Mouse (Mus musculus) midbrain, embryonic 13.5 days (tissue): ENCODE measurements around the gene Psenen. TPM values are rescaled to one million over a fixed set of nuclear protein-coding genes. Genes with fewer than 3 reads are reported as not detected.
A peak's percentile ranks its signal among the peaks of the same experiment; 100 is the strongest.

Experiments
- ATAC-seq: fragments of 200-750 bp; cut with Nextera tagmentation; 2 replicates; pipeline ENCODE4 v1.8.0; 2017; ENCODE audit warnings: mild to moderate bottlenecking, moderate TSS enrichment, moderate library complexity
- H3K27ac ChIP-seq: fragments of 300-500 bp; sonication (generic); 2 replicates; pipeline ENCODE4 v1.5.1; 2015; ENCODE audit warnings: inconsistent platforms, mild to moderate bottlenecking, moderate library complexity
- H3K27me3 ChIP-seq: fragments of 300-500 bp; sonication (generic); 2 replicates; pipeline ENCODE4 v1.6.1; 2015; ENCODE audit warnings: mild to moderate bottlenecking, inconsistent platforms
- H3K36me3 ChIP-seq: fragments of 300-500 bp; sonication (generic); 2 replicates; pipeline ENCODE4 v1.6.1; 2015; ENCODE audit warnings: mild to moderate bottlenecking, inconsistent platforms
- H3K4me1 ChIP-seq: fragments of 300-500 bp; sonication (generic); replicated peaks from 2 replicates; pipeline ENCODE4 v1.6.1; 2015; ENCODE audit warnings: inconsistent platforms
- H3K4me2 ChIP-seq: fragments of 300-500 bp; sonication (generic); replicated peaks from 2 replicates; pipeline ENCODE4 v1.6.1; 2015; ENCODE audit warnings: moderate library complexity, mild to moderate bottlenecking, inconsistent platforms
- H3K4me3 ChIP-seq: fragments of 300-500 bp; sonication (generic); replicated peaks from 2 replicates; pipeline ENCODE4 v1.5.1; 2015; ENCODE audit warnings: mild to moderate bottlenecking, inconsistent platforms
- H3K9ac ChIP-seq: fragments of 300-500 bp; sonication (generic); replicated peaks from 2 replicates; pipeline ENCODE4 v1.6.1; 2015; ENCODE audit warnings: mild to moderate bottlenecking, inconsistent platforms
- H3K9me3 ChIP-seq: fragments of 300-500 bp; sonication (generic); 2 replicates; pipeline ENCODE4 v1.6.1; 2016; ENCODE audit warnings: mild to moderate bottlenecking, inconsistent platforms
- WGBS: fragments of 180-500 bp; shearing (Covaris S2); methylation state at CpG from one replicate; pipeline ENCODE4 v1.1.7; 2015; 5-methylcytosine and 5-hydroxymethylcytosine counted together
- polyA plus RNA-seq: library from polyadenylated mRNA; unstranded; fragments of >200 nt; fragmentation: Nextera tagmentation; extraction: Ambion mirVana; gene quantifications from 2 replicates; pipeline ENCODE4 v1.2.1, GENCODE M21; 2015

Gene Psenen
- polyA plus RNA-seq, 1 experiment from 2014 or later: 133 TPM

- no peak overlapping the region for H3K27ac ChIP-seq
- WGBS: 97% methylated on average over 1 of the region's 1 CpGs
- ATAC-seq: no peak
Observed at GRCm38 (mm10) chr7:30550603-30551002, 12.8 kb downstream of the Psenen start.

GRCm38 (mm10) chr7:30549880-30550279 is 13.5 kb downstream of the Psenen start:
- H3K4me3 ChIP-seq: no peak overlapping the region
- H3K27me3 ChIP-seq: peaks cover 8% of the 10 kb centered on the region; the same call in 1 of the 2 replicates
- H3K4me1 ChIP-seq: peaks cover 21% of the 10 kb centered on the region
- 95% methylated on average over 2 of the region's 2 CpGs for WGBS
- H3K36me3 ChIP-seq: peaks cover 32% of the 10 kb centered on the region
- no peak overlapping the region for H3K9ac ChIP-seq
- ATAC-seq: no peak
- H3K27ac ChIP-seq: no peak overlapping the region
- H3K4me2 ChIP-seq: no peak overlapping the region
- no peaks in the 10 kb centered on the region for H3K9me3 ChIP-seq

More at GRCm38 (mm10) chr7:30550603-30551002, 12.8 kb downstream of the Psenen start:
- Histone ChIP-seq H3K4me2 (no peak overlapping the region), H3K4me3 (no peak overlapping the region), H3K9ac (no peak overlapping the region), H3K27me3 (peaks cover 8% of the 10 kb centered on the region; the same call in 1 of the 2 replicates), H3K9me3 (no peaks in the 10 kb centered on the region), H3K4me1 (peaks cover 21% of the 10 kb centered on the region), H3K36me3 (peaks cover 40% of the 10 kb centered on the region)

- H3K4me2 ChIP-seq: no peak overlapping the region
- H3K36me3 ChIP-seq: peaks cover 52% of the 10 kb centered on the region
- no peak overlapping the region for H3K4me3 ChIP-seq
- no peak for ATAC-seq
- no peak overlapping the region for H3K27ac ChIP-seq
- 88% methylated on average over 2 of the region's 2 CpGs for WGBS
- H3K9me3 ChIP-seq: no peaks in the 10 kb centered on the region
- 0 out of 2 replicates have a peak overlapping the region, but pooled peaks have one; percentile 10 for H3K9ac ChIP-seq
- no peaks in the 10 kb centered on the region for H3K4me1 ChIP-seq
- H3K27me3 ChIP-seq: no peaks in the 10 kb centered on the region
Observed at GRCm38 (mm10) chr7:30544327-30544726, 19.1 kb downstream of the Psenen start.

GRCm38 (mm10) chr7:30540572-30540971 is 22.9 kb downstream of the Psenen start:
- H3K36me3 ChIP-seq: peaks cover 36% of the 10 kb centered on the region
- no peak for ATAC-seq
- H3K9ac ChIP-seq: no peak overlapping the region
- no peak overlapping the region for H3K27ac ChIP-seq
- H3K4me3 ChIP-seq: no peak overlapping the region
- no peak overlapping the region for H3K4me2 ChIP-seq
- 95% methylated on average over 7 of the region's 7 CpGs for WGBS
- H3K4me1 ChIP-seq: peaks cover 5% of the 10 kb centered on the region
- H3K9me3 ChIP-seq: no peaks in the 10 kb centered on the region
- no peaks in the 10 kb centered on the region for H3K27me3 ChIP-seq

GRCm38 (mm10) chr7:30534633-30535577 is 28.5 kb downstream of the Psenen start, which contains the start of gene Arhgap33:
TSS of gene Arhgap33 (minus strand) at chr7:30535060.
- Histone ChIP-seq H3K9me3 (no peaks in the 10 kb centered on the region), H3K4me1 (peaks cover 43% of the 10 kb centered on the region), H3K27me3 (no peaks in the 10 kb centered on the region), H3K27ac (peak within 1 kb of the TSS; percentile 96), H3K4me3 (peak within 1 kb of the TSS; percentile 83), H3K9ac (peak within 1 kb of the TSS; percentile 93), H3K4me2 (peak within 1 kb of the TSS; percentile 94), H3K36me3 (peaks cover 46% of the 10 kb centered on the region)
- ATAC-seq: peak; percentile 90
- under 1% methylated on average over 61 of the region's 84 CpGs for WGBS

- H3K36me3 ChIP-seq: peaks cover 46% of the 10 kb centered on the region
- H3K27me3 ChIP-seq: no peaks in the 10 kb centered on the region
- no peaks in the 10 kb centered on the region for H3K9me3 ChIP-seq
- peaks cover 43% of the 10 kb centered on the region for H3K4me1 ChIP-seq
- H3K9ac ChIP-seq: peak overlapping the region; percentile 93
- 3% methylated on average over 23 of the region's 26 CpGs for WGBS
- ATAC-seq: peak; percentile 55
- peak overlapping the region; percentile 96 for H3K27ac ChIP-seq
- H3K4me3 ChIP-seq: peak overlapping the region; percentile 83
- H3K4me2 ChIP-seq: peak overlapping the region; percentile 94
Observed at GRCm38 (mm10) chr7:30533941-30534632, 29.3 kb downstream of the Psenen start.

- Histone ChIP-seq H3K4me2 (peak overlapping the region; percentile 94), H3K36me3 (peaks cover 52% of the 10 kb centered on the region), H3K4me3 (peak overlapping the region; percentile 83), H3K9me3 (no peaks in the 10 kb centered on the region), H3K27me3 (no peaks in the 10 kb centered on the region), H3K27ac (peak overlapping the region; percentile 56; the same call in 1 of the 2 replicates), H3K4me1 (peaks cover 43% of the 10 kb centered on the region), H3K9ac (peak overlapping the region; percentile 93)
- 0 out of 2 replicates have a peak, but pooled peaks have one; percentile 2 for ATAC-seq
- 7% methylated on average over 8 of the region's 8 CpGs for WGBS
Observed at GRCm38 (mm10) chr7:30532931-30533330, 30.5 kb downstream of the Psenen start.

GRCm38 (mm10) chr7:30531291-30531815 is 32.1 kb downstream of the Psenen start:
- Histone ChIP-seq H3K4me2 (peak overlapping the region; percentile 94), H3K36me3 (peaks cover 68% of the 10 kb centered on the region), H3K9ac (peak overlapping the region; percentile 93), H3K27me3 (no peaks in the 10 kb centered on the region), H3K4me3 (0 out of 2 replicates have a peak overlapping the region, but pooled peaks have one; percentile 83), H3K9me3 (no peaks in the 10 kb centered on the region), H3K27ac (0 out of 2 replicates have a peak overlapping the region, but pooled peaks have one; percentile 5), H3K4me1 (peaks cover 51% of the 10 kb centered on the region)
- WGBS: 91% methylated on average over 9 of the region's 9 CpGs
- no peak for ATAC-seq

GRCm38 (mm10) chr7:30526981-30527380 is 36.4 kb downstream of the Psenen start:
- Histone ChIP-seq H3K9ac (peak overlapping the region; percentile 53), H3K4me3 (no peak overlapping the region), H3K9me3 (no peaks in the 10 kb centered on the region), H3K27me3 (no peaks in the 10 kb centered on the region), H3K36me3 (peaks cover 98% of the 10 kb centered on the region), H3K4me2 (no peak overlapping the region), H3K27ac (no peak overlapping the region), H3K4me1 (peaks cover 35% of the 10 kb centered on the region)
- no peak; the same call in 1 of the 2 replicates for ATAC-seq
- 83% methylated on average over 14 of the region's 14 CpGs for WGBS

- ATAC-seq: no peak
- Histone ChIP-seq H3K4me3 (no peak overlapping the region), H3K4me2 (no peak overlapping the region), H3K4me1 (peaks cover 29% of the 10 kb centered on the region), H3K27me3 (no peaks in the 10 kb centered on the region), H3K27ac (no peak overlapping the region), H3K9me3 (no peaks in the 10 kb centered on the region), H3K9ac (peak overlapping the region; percentile 53), H3K36me3 (peaks cover 92% of the 10 kb centered on the region)
- 31% methylated on average over 17 of the region's 17 CpGs for WGBS
Observed at GRCm38 (mm10) chr7:30526399-30526798, 37.0 kb downstream of the Psenen start.

GRCm38 (mm10) chr7:30525954-30526353 is 37.5 kb downstream of the Psenen start:
- Histone ChIP-seq H3K27ac (no peak overlapping the region), H3K4me2 (no peak overlapping the region), H3K27me3 (no peaks in the 10 kb centered on the region), H3K9ac (no peak overlapping the region; the same call in 1 of the 2 replicates), H3K4me3 (no peak overlapping the region), H3K9me3 (no peaks in the 10 kb centered on the region), H3K4me1 (peaks cover 25% of the 10 kb centered on the region), H3K36me3 (peaks cover 87% of the 10 kb centered on the region)
- 36% methylated on average over 10 of the region's 10 CpGs for WGBS
- ATAC-seq: no peak
